Mouse (Mus musculus): ENCODE results near the gene Tmem39a. TPM values are rescaled to one million over a fixed set of nuclear protein-coding genes. Genes with fewer than 3 reads are reported as not detected.

Gene Tmem39a
- polyA plus RNA-seq, 1 experiment from 2014 or later, result 117 TPM

DNA sequence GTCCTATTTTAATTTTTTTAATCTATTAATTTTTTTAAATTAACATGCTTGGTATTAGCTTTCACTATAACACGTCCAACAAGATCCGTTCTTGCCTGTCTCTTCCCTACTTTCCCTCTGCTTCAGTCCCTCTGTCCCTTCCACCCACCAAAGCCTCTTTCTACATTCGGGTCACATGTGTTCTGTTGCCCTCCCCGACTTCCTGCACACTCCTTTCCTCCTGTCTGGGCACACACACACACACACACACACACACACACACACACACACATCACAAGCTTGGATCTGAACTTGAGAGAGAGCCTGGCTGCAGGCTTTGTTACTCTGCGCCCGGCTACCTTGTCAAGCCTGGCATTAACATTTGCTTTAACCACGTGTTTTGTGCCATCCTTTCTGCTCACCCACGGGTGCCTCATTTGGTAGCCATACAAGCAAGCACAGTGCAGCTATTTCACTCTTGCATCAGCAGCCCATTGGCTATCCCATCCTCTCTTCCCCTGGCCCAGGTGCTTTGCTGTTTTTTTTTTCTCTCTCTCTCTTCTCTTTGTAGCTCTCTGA, 77.4 kb downstream of the Tmem39a start:
- H3K4me1 ChIP-seq (ENCODE audit: insufficient read depth), result no peaks in the 10 kb centered on the region; the same call in 1 of the 2 replicates
- H3K4me3 ChIP-seq (ENCODE audit: low read depth, low read length), result no peak overlapping the region
- no peak overlapping the region for H3K27ac ChIP-seq (ENCODE audit: low read depth)
- H3K9ac ChIP-seq, result no peak overlapping the region
- no peaks in the 10 kb centered on the region for H3K27me3 ChIP-seq (ENCODE audit: insufficient read depth, low read length)
- 66% methylated on average over 8 of the region's 8 CpGs for WGBS
- no peak overlapping the region for H3K4me2 ChIP-seq
- no peaks in the 10 kb centered on the region for H3K9me3 ChIP-seq (ENCODE audit: low read depth, low read length)
- no peak; the same call in 1 of the 2 replicates for ATAC-seq (ENCODE audit: insufficient read depth)
- TF ChIP-seq CTCF (IDR thresholded peaks at IDR 0.05; ENCODE audit: low read depth), result no peak
- no peaks in the 10 kb centered on the region for H3K36me3 ChIP-seq (ENCODE audit: insufficient read depth)
- no peak for DNase-seq

DNA sequence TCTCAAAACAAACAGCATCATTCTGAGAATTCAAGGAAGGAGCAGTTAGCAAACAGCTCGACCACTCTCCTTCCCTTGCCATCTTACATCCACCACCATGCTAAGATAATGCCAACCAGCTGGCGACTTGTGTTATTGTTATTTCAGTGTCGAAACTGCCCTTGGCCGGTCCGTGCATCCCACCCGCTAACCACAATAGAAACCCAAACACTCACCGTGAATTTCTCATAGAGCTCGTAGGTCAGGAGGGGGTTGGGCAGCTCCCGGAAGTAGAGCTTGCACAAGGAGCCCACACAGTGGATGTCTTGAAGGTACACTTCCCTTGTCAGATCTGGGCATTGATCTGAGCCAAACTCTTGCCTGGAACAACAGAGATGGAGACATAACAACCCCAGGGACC, 78.2 kb downstream of the Tmem39a start:
- no peak for ATAC-seq (ENCODE audit: insufficient read depth)
- Histone ChIP-seq H3K27ac (ENCODE audit: low read depth) (0 out of 2 replicates have a peak overlapping the region, but pooled peaks have one; percentile 0), H3K27me3 (ENCODE audit: insufficient read depth, low read length) (no peaks in the 10 kb centered on the region), H3K4me2 (no peak overlapping the region), H3K4me1 (ENCODE audit: insufficient read depth) (no peaks in the 10 kb centered on the region; the same call in 1 of the 2 replicates), H3K9me3 (ENCODE audit: low read depth, low read length) (no peaks in the 10 kb centered on the region), H3K36me3 (ENCODE audit: insufficient read depth) (no peaks in the 10 kb centered on the region), H3K9ac (no peak overlapping the region), H3K4me3 (ENCODE audit: low read depth, low read length) (no peak overlapping the region)
- TF ChIP-seq CTCF (IDR thresholded peaks at IDR 0.05; ENCODE audit: low read depth), result no peak
- WGBS, result 42% methylated on average over 9 of the region's 9 CpGs
- peak; percentile 37 for DNase-seq

DNA sequence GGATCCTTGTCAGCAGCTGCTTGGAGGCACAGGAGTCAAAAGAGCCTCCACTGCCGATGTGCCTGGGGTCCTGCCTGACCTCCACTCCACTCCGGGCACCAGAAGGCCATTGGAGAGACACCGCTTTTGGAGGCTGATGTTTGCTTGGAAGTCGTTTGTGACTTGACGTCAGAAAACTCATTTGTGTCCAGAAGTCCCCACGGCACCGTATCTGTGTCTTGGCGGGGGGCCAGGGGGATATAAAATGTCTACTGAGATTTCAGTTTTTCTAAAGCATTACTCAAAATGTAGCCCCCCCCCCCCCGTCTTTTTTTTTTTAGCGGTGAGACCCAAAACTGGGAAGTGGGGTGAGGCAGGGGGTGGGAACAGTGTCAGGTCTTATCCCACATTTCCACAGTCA, 78.6 kb downstream of the Tmem39a start:
- Histone ChIP-seq H3K36me3 (ENCODE audit: insufficient read depth) (no peaks in the 10 kb centered on the region), H3K9ac (no peak overlapping the region), H3K9me3 (ENCODE audit: low read depth, low read length) (no peaks in the 10 kb centered on the region), H3K27ac (ENCODE audit: low read depth) (0 out of 2 replicates have a peak overlapping the region, but pooled peaks have one; percentile 0), H3K27me3 (ENCODE audit: insufficient read depth, low read length) (no peaks in the 10 kb centered on the region), H3K4me2 (no peak overlapping the region), H3K4me1 (ENCODE audit: insufficient read depth) (no peaks in the 10 kb centered on the region; the same call in 1 of the 2 replicates), H3K4me3 (ENCODE audit: low read depth, low read length) (no peak overlapping the region)
- 40% methylated on average over 10 of the region's 10 CpGs for whole genome bisulfite sequencing
- TF ChIP-seq CTCF (IDR thresholded peaks at IDR 0.05; ENCODE audit: low read depth), result no peak
- no peak for ATAC-seq (ENCODE audit: insufficient read depth)
- DNase-seq, result peak; percentile 50

Other genes starting within 250 kb of the Tmem39a start
- 0.12 and 0.14 TPM in 2 replicates for gene Maats1, start 216.6 kb upstream of the Tmem39a start, polyA plus RNA-seq (2014; fragmentation: Nextera tagmentation; extraction: Ambion mirVana)
- 126 and 149 TPM in 2 replicates for gene Cox17, start 211.7 kb upstream of the Tmem39a start, polyA plus RNA-seq (2014; fragmentation: Nextera tagmentation; extraction: Ambion mirVana)
- gene Gm21987, start 211.7 kb upstream of the Tmem39a start, polyA plus RNA-seq (2014; fragmentation: Nextera tagmentation; extraction: Ambion mirVana), result not detected in 2 replicates
- 1.0 and 5.2 TPM in 2 replicates for gene Popdc2, start 196.5 kb upstream of the Tmem39a start, polyA plus RNA-seq (2014; fragmentation: Nextera tagmentation; extraction: Ambion mirVana)
- 0.14 TPM in 1 of 2 replicates, not detected in the other for gene Pla1a, start 125.6 kb upstream of the Tmem39a start, polyA plus RNA-seq (2014; fragmentation: Nextera tagmentation; extraction: Ambion mirVana)
- 82.9 and 91.4 TPM in 2 replicates for gene Adprh, start 106.0 kb upstream of the Tmem39a start, polyA plus RNA-seq (2014; fragmentation: Nextera tagmentation; extraction: Ambion mirVana)
- gene Cd80, start 103.1 kb upstream of the Tmem39a start, polyA plus RNA-seq (2014; fragmentation: Nextera tagmentation; extraction: Ambion mirVana), result 0.30 and 0.39 TPM in 2 replicates
- gene Timmdc1, start 36.0 kb upstream of the Tmem39a start, polyA plus RNA-seq (2014; fragmentation: Nextera tagmentation; extraction: Ambion mirVana), result 23.1 and 25.1 TPM in 2 replicates
- 61.2 and 63.4 TPM in 2 replicates for gene Poglut1, start 8.4 kb upstream of the Tmem39a start, polyA plus RNA-seq (2014; fragmentation: Nextera tagmentation; extraction: Ambion mirVana)
- 21.6 and 22.0 TPM in 2 replicates for gene Arhgap31, start 154.6 kb downstream of the Tmem39a start, polyA plus RNA-seq (2014; fragmentation: Nextera tagmentation; extraction: Ambion mirVana)
- 36.6 and 39.0 TPM in 2 replicates for gene B4galt4, start 183.6 kb downstream of the Tmem39a start, polyA plus RNA-seq (2014; fragmentation: Nextera tagmentation; extraction: Ambion mirVana)
- gene Upk1b, start 241.6 kb downstream of the Tmem39a start, polyA plus RNA-seq (2014; fragmentation: Nextera tagmentation; extraction: Ambion mirVana), result 15.4 and 16.8 TPM in 2 replicates